Mouse (Mus musculus): ENCODE data around the gene Slfn1. TPM values are rescaled to one million over a fixed set of nuclear protein-coding genes. Genes with fewer than 3 reads are reported as not detected.

Slfn1 gene
- total RNA-seq, 4 experiments from 2014 or later: not detected

Other genes starting within 250 kb of the Slfn1 start
- gene Rffl, start 245.6 kb upstream of the Slfn1 start, total RNA-seq (2022): 10 to 100 TPM; 13.8 to 14.4 (median 14.3) TPM
- 10 to 100 TPM; 17.8 to 20.8 (median 20.4) TPM for gene Rad51d, start 226.2 kb upstream of the Slfn1 start, total RNA-seq (2022)
- gene Fndc8, start 224.7 kb upstream of the Slfn1 start, total RNA-seq (2022): not detected
- gene Nle1, start 208.4 kb upstream of the Slfn1 start, total RNA-seq (2022): 10 to 100 TPM; 28.0 to 40.9 (median 34.6) TPM
- 1 to 10 TPM in 3 of 4 experiments, under 1 TPM in 1; 0.75 to 3.4 (median 1.8) TPM for gene Unc45b, start 206.3 kb upstream of the Slfn1 start, total RNA-seq (2022)
- 1 to 10 TPM; 3.0 to 5.3 (median 3.4) TPM for gene Slfn5, start 165.5 kb upstream of the Slfn1 start, total RNA-seq (2022)
- gene Slfn9, start 125.0 kb upstream of the Slfn1 start, total RNA-seq (2022): under 1 TPM; 0.37 to 0.91 (median 0.62) TPM
- 1 to 10 TPM in 2 of 4 experiments, under 1 TPM in 2; 0.74 to 2.0 (median 1.1) TPM for gene Slfn8, start 96.0 kb upstream of the Slfn1 start, total RNA-seq (2022)
- 1 to 10 TPM; 1.1 to 1.7 (median 1.3) TPM for gene Slfn2, start 51.7 kb upstream of the Slfn1 start, total RNA-seq (2022)
- gene Slfn4, start 58.3 kb downstream of the Slfn1 start, total RNA-seq (2022): not detected
- gene Slfn3, start 74.5 kb downstream of the Slfn1 start, total RNA-seq (2022): under 1 TPM; 0.35 to 0.59 (median 0.38) TPM
- gene Slfn14, start 169.9 kb downstream of the Slfn1 start, total RNA-seq (2022): not detected
- 100 to 1,000 TPM; 255 to 290 (median 271) TPM for gene Ap2b1, start 182.2 kb downstream of the Slfn1 start, total RNA-seq (2022)
- gene Pex12, start 185.7 kb downstream of the Slfn1 start, total RNA-seq (2022): 10 to 100 TPM; 13.0 to 15.0 (median 13.8) TPM

Measured in left cerebral cortex, adult 8-10 months (tissue).